Mouse (Mus musculus) testis, adult 2 months (tissue): ENCODE data around the gene Ccdc86.

Experiments
- CTCF ChIP-seq: fragments of 200-500 bp; IDR thresholded peaks from 2 replicates; pipeline ENCODE4 v1.5.1; 2012; ENCODE audit warnings: low read depth, mild to moderate bottlenecking, inconsistent platforms, low read length, moderate library complexity; ENCODE audit not compliant: control insufficient read depth, insufficient read depth, insufficient replicate concordance
- POLR2A ChIP-seq: fragments of 200-500 bp; IDR thresholded peaks from 2 replicates; pipeline ENCODE4 v1.6.1; 2012; ENCODE audit warnings: low read depth, mild to moderate bottlenecking, inconsistent platforms, low read length, moderate library complexity; ENCODE audit not compliant: control insufficient read depth

DNA sequence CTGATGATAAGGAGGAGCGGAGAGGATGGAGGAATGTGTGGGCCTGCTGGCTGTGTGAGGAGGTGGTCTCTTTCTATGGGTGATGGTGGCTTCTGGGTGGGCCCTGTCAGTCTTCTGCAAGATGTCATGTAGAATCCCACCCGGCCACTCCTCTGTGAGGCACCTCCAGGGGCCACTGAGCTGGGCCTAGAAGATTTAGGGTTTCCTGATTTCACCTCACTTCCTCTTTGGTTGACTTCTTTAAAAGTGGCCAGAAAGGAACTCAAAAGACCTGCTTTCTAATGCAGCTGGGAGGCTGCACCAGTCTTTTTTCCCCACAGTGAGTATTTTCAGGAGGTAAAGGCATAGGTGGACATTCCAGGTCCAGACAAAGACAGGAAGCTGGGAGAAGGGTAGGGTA, 18.4 kb downstream of the Ccdc86 start:
- TF ChIP-seq CTCF (no peak), POLR2A (no peak)
